Mouse (Mus musculus) R1 (cell line): ENCODE measurements around the gene Nudt1.

Experiments
- DNase-seq: peaks from one replicate; pipeline ENCODE4 v3.0.0-alpha.2; 2018; ENCODE audit warnings: low read depth, low spot score

The Nudt1 gene

GRCm38 (mm10) chr5:140382688-140383087, 61.2 kb downstream of the Nudt1 start:
- DNase-seq, result no peak

DNA sequence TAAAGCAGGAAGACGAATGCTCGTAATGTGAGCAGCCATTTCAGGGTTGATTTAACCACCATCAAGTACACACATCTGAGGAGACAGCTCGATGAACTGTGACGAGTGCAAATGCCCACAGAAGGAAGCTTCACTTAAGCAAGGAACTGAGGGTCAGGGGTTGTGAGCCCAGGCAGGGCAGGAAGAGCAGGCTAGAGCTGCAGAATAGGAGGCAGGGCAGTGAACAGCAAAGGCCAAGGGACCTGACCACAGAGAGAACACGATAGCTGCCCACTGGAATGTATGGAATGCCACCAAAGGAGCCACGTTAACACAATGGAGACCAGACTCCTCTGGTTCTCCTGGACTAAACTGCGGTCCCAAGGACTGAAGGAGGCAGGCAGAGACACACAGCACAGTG, 62.1 kb downstream of the Nudt1 start:
- no peak for DNase-seq

DNA sequence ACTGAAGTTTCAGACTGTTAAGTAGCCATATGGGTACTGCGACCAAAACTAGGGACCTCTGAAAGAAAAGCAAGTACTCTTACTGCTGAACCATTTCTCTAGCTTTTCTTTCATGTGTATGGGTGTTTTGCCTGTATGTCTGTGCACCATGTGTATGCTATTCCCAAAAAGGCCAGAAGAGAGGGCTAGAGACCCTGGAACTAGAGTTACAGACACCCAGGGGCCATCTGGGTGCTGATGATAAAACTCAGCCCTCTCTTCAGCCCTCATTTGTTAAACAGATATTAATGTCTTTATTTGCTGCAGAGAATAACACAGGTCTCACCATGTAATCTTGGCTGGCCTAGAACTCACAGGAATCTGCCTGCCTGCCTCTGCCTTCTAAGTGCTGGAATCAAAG, 63.0 kb downstream of the Nudt1 start:
- DNase-seq, result no peak

DNA sequence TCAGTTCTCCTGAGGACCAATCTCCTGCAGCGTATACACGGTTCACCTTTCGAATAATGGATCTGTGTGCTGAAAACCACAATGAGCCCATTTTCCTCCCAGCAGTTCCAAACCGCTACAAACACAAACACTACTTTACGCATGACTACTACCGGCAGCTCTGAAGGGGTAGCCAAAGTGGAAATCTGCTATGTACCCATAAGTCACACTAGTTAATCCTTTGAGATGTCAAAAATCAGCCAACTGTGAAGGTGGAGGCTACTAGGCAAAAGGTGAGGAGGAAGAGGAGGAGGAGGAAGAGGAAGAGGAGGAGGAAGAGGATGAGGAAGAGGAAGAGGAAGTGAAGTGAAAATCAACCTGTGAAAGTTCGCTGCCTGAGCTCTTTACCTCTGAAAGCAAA, 65.8 kb downstream of the Nudt1 start:
- DNase-seq, result no peak
